Mouse (Mus musculus): ENCODE data around the gene Prepl. TPM values are rescaled to one million over a fixed set of nuclear protein-coding genes. Genes with fewer than 3 reads are reported as not detected.

Gene Prepl
- polyA plus RNA-seq (2015; fragmentation: Nextera tagmentation; extraction: Ambion mirVana), result 98.5 and 99.8 TPM in 2 replicates

GRCm38 (mm10) chr17:85090120-85091099 lies at the start of gene Prepl, which contains the start of gene Camkmt:
Gene Prepl (minus strand): TSS chr17:85090241.
Gene Camkmt (plus strand): TSS chr17:85090552.

GRCm38 (mm10) chr17:85028093-85028739 lies 61.8 kb downstream of the Prepl start, which contains the start of gene Slc3a1:
Gene Slc3a1 (plus strand): TSS chr17:85028376.

Other genes starting within 250 kb of the Prepl start
- gene Ppm1b, start 133.5 kb downstream of the Prepl start, polyA plus RNA-seq (2015; fragmentation: Nextera tagmentation; extraction: Ambion mirVana), result 89.1 and 89.5 TPM in 2 replicates
- gene Slc3a1, start 61.9 kb downstream of the Prepl start, polyA plus RNA-seq (2015; fragmentation: Nextera tagmentation; extraction: Ambion mirVana), result 0.06 and 0.08 TPM in 2 replicates
- gene Camkmt, start 311 bp upstream of the Prepl start, polyA plus RNA-seq (2015; fragmentation: Nextera tagmentation; extraction: Ambion mirVana), result 3.8 and 4.6 TPM in 2 replicates

Data from skeletal muscle tissue, postnatal 0 days (tissue).